Mouse (Mus musculus) T-cell, adult 2 months (primary cell): ENCODE data around the gene Ttc8.
"Not testable (repeated sequence)": the region's sequence is repeated elsewhere in the genome, so short reads cannot be mapped to it uniquely, and the experiment has no call there.

Experiments
- DNase-seq: peaks from one replicate; pipeline ENCODE4 v3.0.0; 2022; ENCODE audit warnings: low spot score

Gene Ttc8

GRCm38 (mm10) chr12:98920194-98920991, at the start of gene Ttc8:
Ttc8 (plus strand) TSS chr12:98920574.
- DNase-seq: peak; percentile 70

GRCm38 (mm10) chr12:98872836-98873235, 47.5 kb upstream of the Ttc8 start:
- DNase-seq: no peak

- no peak for DNase-seq
Observed at GRCm38 (mm10) chr12:98875216-98875615, 45.2 kb upstream of the Ttc8 start.

GRCm38 (mm10) chr12:98878693-98879092, 41.7 kb upstream of the Ttc8 start:
- DNase-seq: no peak

- DNase-seq: no peak
Observed at GRCm38 (mm10) chr12:98881796-98882195, 38.6 kb upstream of the Ttc8 start.

- DNase-seq: no peak
Observed at GRCm38 (mm10) chr12:98884515-98884914, 35.9 kb upstream of the Ttc8 start.

GRCm38 (mm10) chr12:98896761-98897160, 23.6 kb upstream of the Ttc8 start:
- DNase-seq: peak; percentile 32

- DNase-seq: no peak
Observed at GRCm38 (mm10) chr12:98899676-98900075, 20.7 kb upstream of the Ttc8 start.

GRCm38 (mm10) chr12:98900341-98900880, 20.0 kb upstream of the Ttc8 start:
- DNase-seq: no peak

GRCm38 (mm10) chr12:98900881-98901801, 19.2 kb upstream of the Ttc8 start, which contains the start of gene Eml5:
Eml5 (minus strand) TSS chr12:98901484.
- peak; percentile 79 for DNase-seq

- DNase-seq: no peak
Observed at GRCm38 (mm10) chr12:98905466-98905865, 14.9 kb upstream of the Ttc8 start.

GRCm38 (mm10) chr12:98910096-98910495, 10.3 kb upstream of the Ttc8 start:
- DNase-seq: no peak

GRCm38 (mm10) chr12:98931174-98931573, 10.8 kb downstream of the Ttc8 start:
- no peak for DNase-seq

GRCm38 (mm10) chr12:98932441-98932840, 12.1 kb downstream of the Ttc8 start:
- no peak for DNase-seq

- no peak for DNase-seq
Observed at GRCm38 (mm10) chr12:98932856-98933255, 12.5 kb downstream of the Ttc8 start.

GRCm38 (mm10) chr12:98951295-98951694, 30.9 kb downstream of the Ttc8 start:
- not testable (repeated sequence) for DNase-seq

- DNase-seq: no peak
Observed at GRCm38 (mm10) chr12:98956951-98957350, 36.6 kb downstream of the Ttc8 start.

GRCm38 (mm10) chr12:98957455-98957854, 37.1 kb downstream of the Ttc8 start:
- no peak for DNase-seq

- no peak for DNase-seq
Observed at GRCm38 (mm10) chr12:98961008-98961407, 40.6 kb downstream of the Ttc8 start.

GRCm38 (mm10) chr12:98961415-98961814, 41.0 kb downstream of the Ttc8 start:
- DNase-seq: no peak

- DNase-seq: no peak
Observed at GRCm38 (mm10) chr12:98965441-98966135, 45.2 kb downstream of the Ttc8 start.

GRCm38 (mm10) chr12:98972291-98972690, 51.9 kb downstream of the Ttc8 start:
- no peak for DNase-seq
